Mouse (Mus musculus): ENCODE results near the gene Prpf40a.
A peak's percentile ranks its signal among the peaks of the same experiment; 100 is the strongest.

Gene Prpf40a

GRCm38 (mm10) chr2:53190684-53191511 lies at the start of gene Prpf40a:
Gene Prpf40a, minus strand, starts transcription at chr2:53191284.
- peak; percentile 99 to 100 for DNase-seq (ENCODE audit: low spot score in 2 of 2)

GRCm38 (mm10) chr2:53222242-53222641 lies 31.2 kb upstream of the Prpf40a start:
- no peak for DNase-seq (ENCODE audit: low spot score in 2 of 2)

GRCm38 (mm10) chr2:53213493-53213892 lies 22.4 kb upstream of the Prpf40a start:
- DNase-seq (ENCODE audit: low spot score in 2 of 2), result no peak

- no peak for DNase-seq (ENCODE audit: low spot score in 2 of 2)
These were observed 15.7 kb upstream of the Prpf40a start for GRCm38 (mm10) chr2:53206749-53207148.

GRCm38 (mm10) chr2:53204373-53205274 lies 13.5 kb upstream of the Prpf40a start:
- DNase-seq (ENCODE audit: low spot score in 2 of 2), result no peak

GRCm38 (mm10) chr2:53200164-53200885 lies 9.2 kb upstream of the Prpf40a start:
- no peak for DNase-seq (ENCODE audit: low spot score in 2 of 2)

GRCm38 (mm10) chr2:53199203-53199602 lies 8.1 kb upstream of the Prpf40a start:
- DNase-seq (ENCODE audit: low spot score in 2 of 2), result no peak

- DNase-seq (ENCODE audit: low spot score in 2 of 2), result no peak
These were observed 5.3 kb upstream of the Prpf40a start for GRCm38 (mm10) chr2:53196431-53196830.

- DNase-seq (ENCODE audit: low spot score in 2 of 2), result no peak
These were observed 1.3 kb upstream of the Prpf40a start for GRCm38 (mm10) chr2:53192386-53192785.

GRCm38 (mm10) chr2:53191523-53192220 lies 588 bp upstream of the Prpf40a start, which contains the start of gene Arl6ip6:
Gene Arl6ip6, plus strand, starts transcription at chr2:53191726.
- DNase-seq (ENCODE audit: low spot score in 2 of 2), result peak; percentile 98

GRCm38 (mm10) chr2:53189811-53190210 lies 1.3 kb downstream of the Prpf40a start:
- no peak for DNase-seq (ENCODE audit: low spot score in 2 of 2)

- DNase-seq (ENCODE audit: low spot score in 2 of 2), result no peak
These were observed 11.2 kb downstream of the Prpf40a start for GRCm38 (mm10) chr2:53179876-53180275.

GRCm38 (mm10) chr2:53178966-53179365 lies 12.1 kb downstream of the Prpf40a start:
- no peak for DNase-seq (ENCODE audit: low spot score in 2 of 2)

GRCm38 (mm10) chr2:53173966-53174365 lies 17.1 kb downstream of the Prpf40a start:
- no peak for DNase-seq (ENCODE audit: low spot score in 2 of 2)

- no peak for DNase-seq (ENCODE audit: low spot score in 2 of 2)
These were observed 44.2 kb downstream of the Prpf40a start for GRCm38 (mm10) chr2:53146852-53147251.

- no peak for DNase-seq (ENCODE audit: low spot score in 2 of 2)
These were observed 59.5 kb downstream of the Prpf40a start for GRCm38 (mm10) chr2:53131567-53131966.

GRCm38 (mm10) chr2:53129070-53129469 lies 62.0 kb downstream of the Prpf40a start:
- DNase-seq (ENCODE audit: low spot score in 2 of 2), result no peak

GRCm38 (mm10) chr2:53125998-53126397 lies 65.1 kb downstream of the Prpf40a start:
- no peak for DNase-seq (ENCODE audit: low spot score in 2 of 2)

- DNase-seq (ENCODE audit: low spot score in 2 of 2), result peak; percentile 27 to 77
These were observed 69.3 kb downstream of the Prpf40a start for GRCm38 (mm10) chr2:53121797-53122196.

GRCm38 (mm10) chr2:53108547-53108946 lies 82.5 kb downstream of the Prpf40a start:
- DNase-seq (ENCODE audit: low spot score in 2 of 2), result no peak

GRCm38 (mm10) chr2:53106472-53106871 lies 84.6 kb downstream of the Prpf40a start:
- no peak for DNase-seq (ENCODE audit: low spot score in 2 of 2)

Data from frontal cortex, postnatal 36 days (tissue).